Mouse (Mus musculus) small intestine, adult 2 months (tissue): ENCODE data around the gene Aqp2.

ENCODE experiments used
- CTCF ChIP-seq: fragments of 200-500 bp; IDR thresholded peaks from 2 replicates; pipeline ENCODE4 v1.5.1; 2012; ENCODE audit warnings: low read depth, mild to moderate bottlenecking, control low read depth, inconsistent platforms, low read length, moderate library complexity, mixed read lengths; ENCODE audit not compliant: insufficient replicate concordance, insufficient read length; ENCODE audit errors: extremely low read depth
- POLR2A ChIP-seq: fragments of 200-500 bp; IDR thresholded peaks from 2 replicates; pipeline ENCODE4 v1.6.1; 2012; ENCODE audit warnings: low read depth, mild to moderate bottlenecking, control low read depth, inconsistent platforms, low read length, moderate library complexity

GRCm38 (mm10) chr15:99553767-99554166, 25.1 kb upstream of the Aqp2 start:
- TF ChIP-seq POLR2A (no peak), CTCF (no peak)
